Mouse (Mus musculus): Measurements from ENCODE around the gene Vps18. TPM values are rescaled to one million over a fixed set of nuclear protein-coding genes. Genes with fewer than 3 reads are reported as not detected.

Gene Vps18
- polyA plus RNA-seq, 1 experiment from 2014 or later = 33.6 TPM

GRCm38 (mm10) chr2:119254976-119255375 is 33.6 kb upstream of the Vps18 start:
- Histone ChIP-seq H3K4me1 (replicated peaks; ENCODE audit: control insufficient read depth, insufficient read depth, low read length) (0 out of 2 replicates have a peak, but pooled peaks cover 2% of the 10 kb centered on the region), H3K27me3 (replicated peaks; ENCODE audit: control insufficient read depth, insufficient read depth, low read length) (peaks cover 8% of the 10 kb centered on the region), H3K9ac (replicated peaks; ENCODE audit: low read depth, low read length) (no peak overlapping the region), H3K27ac (ENCODE audit: low read length) (no peak overlapping the region), H3K36me3 (ENCODE audit: control insufficient read depth, insufficient read depth) (no peaks in the 10 kb centered on the region), H3K9me3 (ENCODE audit: control insufficient read depth, low read length) (no peaks in the 10 kb centered on the region), H3K4me2 (ENCODE audit: low read length) (no peak overlapping the region), H3K4me3 (replicated peaks; ENCODE audit: low read length) (no peak overlapping the region)
- WGBS = 5% methylated on average over 7 of the region's 7 CpGs
- no peak for ATAC-seq

DNA sequence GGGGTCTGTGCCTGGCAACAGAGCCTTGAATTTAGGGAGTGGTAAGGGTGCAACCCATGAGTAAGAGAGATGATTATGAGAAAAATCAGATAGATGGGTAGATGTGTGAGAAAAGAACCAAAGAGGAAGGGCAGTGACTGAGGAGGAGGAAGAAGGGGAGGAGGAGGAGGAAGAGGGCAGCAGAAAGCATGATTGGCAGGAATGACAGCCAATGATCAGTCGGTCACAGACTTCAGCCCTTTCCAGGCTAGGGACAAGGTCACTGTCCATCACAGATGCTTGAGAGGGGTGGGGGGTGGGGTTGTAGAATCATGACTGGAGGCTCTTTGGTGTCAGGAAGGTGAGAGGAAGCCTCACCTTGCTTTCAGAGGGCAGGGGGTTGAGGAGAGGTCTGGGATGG is 28.0 kb upstream of the Vps18 start:
- Histone ChIP-seq H3K4me2 (ENCODE audit: low read length) (no peak overlapping the region), H3K27ac (ENCODE audit: low read length) (no peak overlapping the region), H3K4me3 (replicated peaks; ENCODE audit: low read length) (no peak overlapping the region), H3K36me3 (ENCODE audit: control insufficient read depth, insufficient read depth) (no peaks in the 10 kb centered on the region), H3K27me3 (replicated peaks; ENCODE audit: control insufficient read depth, insufficient read depth, low read length) (no peaks in the 10 kb centered on the region), H3K9me3 (ENCODE audit: control insufficient read depth, low read length) (no peaks in the 10 kb centered on the region), H3K9ac (replicated peaks; ENCODE audit: low read depth, low read length) (no peak overlapping the region), H3K4me1 (replicated peaks; ENCODE audit: control insufficient read depth, insufficient read depth, low read length) (no peaks in the 10 kb centered on the region)
- no peak for ATAC-seq
- WGBS = 75% methylated on average over 1 of the region's 1 CpGs

GRCm38 (mm10) chr2:119261326-119261725 is 27.2 kb upstream of the Vps18 start:
- WGBS = 50% methylated on average over 2 of the region's 2 CpGs
- Histone ChIP-seq H3K4me2 (ENCODE audit: low read length) (no peak overlapping the region), H3K4me3 (replicated peaks; ENCODE audit: low read length) (no peak overlapping the region), H3K4me1 (replicated peaks; ENCODE audit: control insufficient read depth, insufficient read depth, low read length) (no peaks in the 10 kb centered on the region), H3K36me3 (ENCODE audit: control insufficient read depth, insufficient read depth) (no peaks in the 10 kb centered on the region), H3K9me3 (ENCODE audit: control insufficient read depth, low read length) (no peaks in the 10 kb centered on the region), H3K27ac (ENCODE audit: low read length) (no peak overlapping the region), H3K27me3 (replicated peaks; ENCODE audit: control insufficient read depth, insufficient read depth, low read length) (no peaks in the 10 kb centered on the region), H3K9ac (replicated peaks; ENCODE audit: low read depth, low read length) (no peak overlapping the region)
- ATAC-seq = no peak

DNA sequence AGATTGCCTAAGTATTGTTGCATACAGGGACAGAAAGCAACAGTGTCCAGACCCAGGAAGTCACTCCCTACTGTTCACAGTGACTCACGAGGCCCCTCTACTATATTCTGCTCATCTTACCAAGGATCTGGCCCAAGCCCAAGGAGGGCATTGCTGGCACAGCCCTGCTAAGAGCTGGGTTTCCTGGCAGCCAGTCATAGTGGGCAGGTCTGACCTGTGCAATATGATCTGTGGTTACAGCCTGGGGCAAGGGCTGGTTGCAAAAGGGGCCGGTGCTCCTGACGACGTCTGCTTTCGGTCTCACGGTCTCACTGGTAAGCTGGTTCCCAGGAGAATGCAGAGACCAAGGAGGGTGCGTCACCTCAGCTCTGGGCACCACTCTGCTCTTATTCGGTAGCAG is 25.6 kb upstream of the Vps18 start:
- 28% methylated on average over 8 of the region's 8 CpGs for WGBS
- no peak overlapping the region for H3K4me3 ChIP-seq (replicated peaks; ENCODE audit: low read length)
- no peak for ATAC-seq
- no peaks in the 10 kb centered on the region for H3K4me1 ChIP-seq (replicated peaks; ENCODE audit: control insufficient read depth, insufficient read depth, low read length)
- no peaks in the 10 kb centered on the region for H3K27me3 ChIP-seq (replicated peaks; ENCODE audit: control insufficient read depth, insufficient read depth, low read length)
- no peak overlapping the region for H3K9ac ChIP-seq (replicated peaks; ENCODE audit: low read depth, low read length)
- no peak overlapping the region for H3K4me2 ChIP-seq (ENCODE audit: low read length)
- H3K27ac ChIP-seq (ENCODE audit: low read length) = no peak overlapping the region
- no peaks in the 10 kb centered on the region for H3K9me3 ChIP-seq (ENCODE audit: control insufficient read depth, low read length)
- no peaks in the 10 kb centered on the region for H3K36me3 ChIP-seq (ENCODE audit: control insufficient read depth, insufficient read depth)

GRCm38 (mm10) chr2:119263813-119264212 is 24.7 kb upstream of the Vps18 start:
- H3K4me3 ChIP-seq (replicated peaks; ENCODE audit: low read length) = no peak overlapping the region
- WGBS = 81% methylated on average over 5 of the region's 5 CpGs
- H3K4me2 ChIP-seq (ENCODE audit: low read length) = no peak overlapping the region
- H3K9ac ChIP-seq (replicated peaks; ENCODE audit: low read depth, low read length) = no peak overlapping the region
- no peak for ATAC-seq
- H3K27me3 ChIP-seq (replicated peaks; ENCODE audit: control insufficient read depth, insufficient read depth, low read length) = no peaks in the 10 kb centered on the region
- no peaks in the 10 kb centered on the region for H3K9me3 ChIP-seq (ENCODE audit: control insufficient read depth, low read length)
- H3K4me1 ChIP-seq (replicated peaks; ENCODE audit: control insufficient read depth, insufficient read depth, low read length) = no peaks in the 10 kb centered on the region
- no peak overlapping the region for H3K27ac ChIP-seq (ENCODE audit: low read length)
- no peaks in the 10 kb centered on the region for H3K36me3 ChIP-seq (ENCODE audit: control insufficient read depth, insufficient read depth)

DNA sequence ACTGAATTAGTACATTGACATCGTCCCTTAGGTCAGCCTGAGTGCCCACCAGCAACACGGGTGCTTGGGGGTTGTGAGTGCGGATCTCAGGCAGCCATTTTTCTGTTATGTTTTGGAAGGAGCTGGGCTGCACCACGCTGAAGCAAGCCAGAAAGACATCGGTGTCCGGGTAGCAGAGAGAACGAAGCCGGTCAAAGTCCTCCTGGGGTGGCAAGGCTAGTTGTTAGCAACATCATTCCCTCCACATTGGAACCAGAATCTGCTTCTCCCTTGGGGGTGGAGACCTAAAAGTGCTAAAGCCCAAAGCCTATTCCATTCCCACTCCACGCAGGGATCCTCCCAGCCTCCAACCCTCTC is 18.3 kb upstream of the Vps18 start:
- H3K9ac ChIP-seq (replicated peaks; ENCODE audit: low read depth, low read length) = peak overlapping the region; percentile 67
- WGBS = 43% methylated on average over 9 of the region's 9 CpGs
- no peak for ATAC-seq
- peak overlapping the region; percentile 55 for H3K4me3 ChIP-seq (replicated peaks; ENCODE audit: low read length)
- no peaks in the 10 kb centered on the region for H3K27me3 ChIP-seq (replicated peaks; ENCODE audit: control insufficient read depth, insufficient read depth, low read length)
- H3K9me3 ChIP-seq (ENCODE audit: control insufficient read depth, low read length) = no peaks in the 10 kb centered on the region
- H3K27ac ChIP-seq (ENCODE audit: low read length) = no peak overlapping the region
- H3K4me1 ChIP-seq (replicated peaks; ENCODE audit: control insufficient read depth, insufficient read depth, low read length) = peaks cover 7% of the 10 kb centered on the region; the same call in 1 of the 2 replicates
- peak overlapping the region; percentile 56 for H3K4me2 ChIP-seq (ENCODE audit: low read length)
- no peaks in the 10 kb centered on the region for H3K36me3 ChIP-seq (ENCODE audit: control insufficient read depth, insufficient read depth)

DNA sequence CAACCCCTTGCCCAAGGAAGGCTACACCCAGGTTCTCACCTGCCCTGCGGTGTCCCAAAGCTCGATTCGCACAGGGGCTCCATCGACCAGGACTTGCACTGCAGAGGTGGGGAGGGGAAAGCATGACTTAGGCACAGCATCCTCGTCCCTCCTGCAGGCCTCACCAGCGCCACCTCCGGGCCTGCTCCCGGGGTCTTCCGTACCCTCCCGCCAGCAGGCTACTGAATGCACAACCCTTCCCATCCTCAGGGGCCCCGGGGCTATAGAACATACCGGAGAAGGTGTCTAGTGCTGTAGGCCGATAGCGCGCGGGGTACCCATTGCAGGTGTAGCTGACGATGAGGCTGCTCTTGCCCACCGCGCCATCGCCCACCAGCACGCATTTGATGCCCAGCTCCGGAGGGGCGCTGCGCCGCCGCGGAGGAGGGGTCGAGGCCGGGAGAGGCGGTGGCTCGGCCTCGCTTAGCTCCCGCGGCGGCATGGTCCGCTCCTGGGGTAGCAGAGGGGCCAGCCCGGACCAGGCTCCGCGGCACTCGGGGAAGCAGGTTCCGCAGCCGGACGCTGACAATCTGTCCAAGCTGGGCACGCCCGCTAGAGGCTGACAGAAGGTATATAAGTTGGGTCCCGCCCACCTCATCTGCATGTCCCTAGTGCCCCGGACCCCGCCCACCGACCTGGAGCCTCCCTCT is 17.8 kb upstream of the Vps18 start, which contains the start of gene Rhov:
TSS of gene Rhov (minus strand) at position 630 of the 689 bp plus-strand sequence.
- peak; percentile 89 for ATAC-seq
- H3K9ac ChIP-seq (replicated peaks; ENCODE audit: low read depth, low read length) = peak within 1 kb of the TSS; percentile 67
- H3K4me3 ChIP-seq (replicated peaks; ENCODE audit: low read length) = peak within 1 kb of the TSS; percentile 55
- under 1% methylated on average over 49 of the region's 49 CpGs for WGBS
- H3K9me3 ChIP-seq (ENCODE audit: control insufficient read depth, low read length) = no peaks in the 10 kb centered on the region
- no peaks in the 10 kb centered on the region for H3K36me3 ChIP-seq (ENCODE audit: control insufficient read depth, insufficient read depth)
- peak within 1 kb of the TSS; percentile 5; the same call in 1 of the 2 replicates for H3K27ac ChIP-seq (ENCODE audit: low read length)
- H3K4me2 ChIP-seq (ENCODE audit: low read length) = peak within 1 kb of the TSS; percentile 56
- H3K27me3 ChIP-seq (replicated peaks; ENCODE audit: control insufficient read depth, insufficient read depth, low read length) = no peaks in the 10 kb centered on the region
- H3K4me1 ChIP-seq (replicated peaks; ENCODE audit: control insufficient read depth, insufficient read depth, low read length) = peaks cover 7% of the 10 kb centered on the region; the same call in 1 of the 2 replicates

GRCm38 (mm10) chr2:119274126-119274525 is 14.4 kb upstream of the Vps18 start:
- no peak for ATAC-seq
- H3K9me3 ChIP-seq (ENCODE audit: control insufficient read depth, low read length) = no peaks in the 10 kb centered on the region
- H3K9ac ChIP-seq (replicated peaks; ENCODE audit: low read depth, low read length) = no peak overlapping the region
- H3K4me3 ChIP-seq (replicated peaks; ENCODE audit: low read length) = no peak overlapping the region
- no peaks in the 10 kb centered on the region for H3K27me3 ChIP-seq (replicated peaks; ENCODE audit: control insufficient read depth, insufficient read depth, low read length)
- 92% methylated on average over 1 of the region's 1 CpGs for WGBS
- no peak overlapping the region for H3K27ac ChIP-seq (ENCODE audit: low read length)
- H3K4me2 ChIP-seq (ENCODE audit: low read length) = no peak overlapping the region
- H3K4me1 ChIP-seq (replicated peaks; ENCODE audit: control insufficient read depth, insufficient read depth, low read length) = peaks cover 7% of the 10 kb centered on the region; the same call in 1 of the 2 replicates
- H3K36me3 ChIP-seq (ENCODE audit: control insufficient read depth, insufficient read depth) = no peaks in the 10 kb centered on the region

DNA sequence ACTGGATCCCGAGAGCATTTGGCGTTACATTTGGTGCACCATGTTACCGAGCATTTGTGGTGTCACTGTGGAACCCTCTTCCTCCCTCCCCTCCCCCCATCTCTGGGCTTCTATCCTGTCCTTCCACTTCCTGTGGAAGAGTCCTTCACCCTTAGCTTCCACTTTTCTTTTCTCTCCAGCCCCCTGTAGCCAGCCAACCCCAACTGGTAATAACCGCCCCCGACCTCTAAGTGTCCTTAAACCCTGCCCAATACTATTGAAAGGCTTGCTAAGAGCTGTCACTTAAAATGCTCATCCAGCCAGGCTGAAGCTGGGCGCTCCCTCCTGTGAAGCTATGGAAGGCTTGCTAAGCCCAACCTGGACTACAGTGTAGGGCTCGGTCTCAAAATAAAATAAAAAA is 11.6 kb upstream of the Vps18 start:
- H3K9me3 ChIP-seq (ENCODE audit: control insufficient read depth, low read length) = no peaks in the 10 kb centered on the region
- H3K27me3 ChIP-seq (replicated peaks; ENCODE audit: control insufficient read depth, insufficient read depth, low read length) = no peaks in the 10 kb centered on the region
- H3K4me2 ChIP-seq (ENCODE audit: low read length) = no peak overlapping the region
- H3K4me1 ChIP-seq (replicated peaks; ENCODE audit: control insufficient read depth, insufficient read depth, low read length) = no peaks in the 10 kb centered on the region
- WGBS = 82% methylated on average over 7 of the region's 7 CpGs
- ATAC-seq = no peak
- no peak overlapping the region for H3K4me3 ChIP-seq (replicated peaks; ENCODE audit: low read length)
- no peak overlapping the region for H3K9ac ChIP-seq (replicated peaks; ENCODE audit: low read depth, low read length)
- H3K27ac ChIP-seq (ENCODE audit: low read length) = no peak overlapping the region
- no peaks in the 10 kb centered on the region for H3K36me3 ChIP-seq (ENCODE audit: control insufficient read depth, insufficient read depth)

DNA sequence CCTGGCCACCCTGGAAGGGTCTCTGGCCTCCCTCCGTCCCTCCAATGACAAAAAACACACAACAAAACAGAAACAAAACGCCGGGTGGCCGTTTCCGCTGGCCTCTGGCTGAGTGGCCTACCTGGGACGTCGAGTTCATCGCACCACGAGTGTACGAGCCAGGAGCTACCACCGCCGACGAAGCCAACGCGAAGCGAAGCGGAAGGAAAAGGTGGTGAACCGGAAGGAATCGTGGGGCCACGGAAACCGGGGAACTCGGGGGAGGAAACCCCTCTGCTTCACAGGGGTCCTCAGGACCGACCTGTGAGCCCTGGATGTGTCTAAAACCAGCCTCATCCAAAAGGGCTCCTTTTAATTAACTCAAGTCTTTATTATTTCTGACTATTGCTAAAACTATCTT is 10.7 kb upstream of the Vps18 start:
- Histone ChIP-seq H3K4me1 (replicated peaks; ENCODE audit: control insufficient read depth, insufficient read depth, low read length) (no peaks in the 10 kb centered on the region), H3K4me3 (replicated peaks; ENCODE audit: low read length) (no peak overlapping the region), H3K27me3 (replicated peaks; ENCODE audit: control insufficient read depth, insufficient read depth, low read length) (no peaks in the 10 kb centered on the region), H3K36me3 (ENCODE audit: control insufficient read depth, insufficient read depth) (no peaks in the 10 kb centered on the region), H3K27ac (ENCODE audit: low read length) (no peak overlapping the region), H3K9ac (replicated peaks; ENCODE audit: low read depth, low read length) (no peak overlapping the region), H3K4me2 (ENCODE audit: low read length) (no peak overlapping the region), H3K9me3 (ENCODE audit: control insufficient read depth, low read length) (no peaks in the 10 kb centered on the region)
- 86% methylated on average over 23 of the region's 23 CpGs for WGBS
- ATAC-seq = no peak
